Comparison of ENCODE assay signal across 21 mouse cellular contexts in the genomic region with DNA sequence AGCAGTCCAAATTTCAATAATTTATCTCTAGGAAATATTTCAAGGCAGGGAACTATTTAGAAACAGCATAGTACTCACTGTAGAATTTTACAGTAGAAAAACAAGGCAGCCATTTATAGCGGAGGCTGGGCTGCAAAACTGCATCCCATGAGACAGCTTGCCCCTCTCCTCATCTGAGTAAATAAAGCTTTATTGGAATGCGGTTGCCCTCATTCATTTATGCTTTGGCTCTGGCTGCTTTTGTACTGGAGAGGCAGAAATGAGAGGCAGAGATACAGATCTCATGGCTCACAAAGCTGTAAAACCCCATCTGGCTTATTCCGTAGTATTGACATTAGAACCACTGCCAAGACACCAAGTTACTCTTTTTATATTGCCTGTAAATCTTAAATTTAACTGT.
DNase-seq lines count a peak whose midpoint lies in the region; ATAC-seq and TF ChIP-seq lines count a peak whose summit lies in the region.
"Had no signal": no experiment of that assay in that cellular context is flagged by ENCODE, and none has a peak within 500 bp of the region (broad histone marks: within the 10 kb centered on the region; RNA-seq: fewer than 3 reads in every experiment).

No protein-coding gene starts in this region.

- no peak overlapping the region for H3K4me3 ChIP-seq in forebrain, embryonic 15.5 days
- no peak overlapping the region for H3K4me3 ChIP-seq in forebrain, embryonic 12.5 days (replicated peaks)
- no peak overlapping the region for H3K4me3 ChIP-seq in kidney, postnatal 0 days (replicated peaks; ENCODE audit: low read depth, low read length)
- H3K4me3 ChIP-seq: erythroblast, embryonic 14.5 days; hindbrain, embryonic 12.5 days; megakaryocyte, embryonic 14.5 days had no signal

- 47% methylated on average over 3 of the region's 3 CpGs for WGBS in forebrain, embryonic 15.5 days
- 81% methylated on average over 3 of the region's 3 CpGs for WGBS in forebrain, embryonic 12.5 days
- 37% methylated on average over 3 of the region's 3 CpGs for WGBS in kidney, postnatal 0 days

- no peak overlapping the region for H3K9ac ChIP-seq in forebrain, embryonic 15.5 days (replicated peaks)
- no peak overlapping the region for H3K9ac ChIP-seq in forebrain, embryonic 12.5 days
- no peak overlapping the region for H3K9ac ChIP-seq in kidney, postnatal 0 days (ENCODE audit: low read depth, low read length)
- H3K9ac ChIP-seq: hindbrain, embryonic 12.5 days; liver, embryonic 14.5 days had no signal

- H3K36me3 ChIP-seq in forebrain, embryonic 15.5 days = no peaks in the 10 kb centered on the region
- H3K36me3 ChIP-seq in forebrain, embryonic 12.5 days (replicated peaks) = no peaks in the 10 kb centered on the region
- no peaks in the 10 kb centered on the region for H3K36me3 ChIP-seq in kidney, postnatal 0 days (ENCODE audit: insufficient read depth, low read length)
- H3K36me3 ChIP-seq: hindbrain, embryonic 12.5 days had no signal

- TF ChIP-seq POLR2A in brain, embryonic 14.5 days (IDR thresholded peaks at IDR 0.05; ENCODE audit: borderline replicate concordance, extremely low read depth, insufficient read depth, insufficient read length, poor library complexity, severe bottlenecking) = no peak

- H3K27ac ChIP-seq in forebrain, embryonic 15.5 days (replicated peaks) = no peak overlapping the region
- H3K27ac ChIP-seq in forebrain, embryonic 12.5 days = no peak overlapping the region
- no peak overlapping the region for H3K27ac ChIP-seq in kidney, postnatal 0 days
- H3K27ac ChIP-seq: hindbrain, embryonic 12.5 days; liver, embryonic 14.5 days had no signal

- peak; percentile 72 for ATAC-seq in forebrain, embryonic 15.5 days (replicated peaks)
- ATAC-seq in forebrain, embryonic 12.5 days (ENCODE audit: low FRiP score) = no peak
- ATAC-seq in kidney, postnatal 0 days (replicated peaks; ENCODE audit: low FRiP score, low read depth) = no peak; the same call in 1 of the 2 replicates

- peak; percentile 84 for DNase-seq in kidney, postnatal 0 days (ENCODE audit: low spot score)
- DNase-seq in kidney, postnatal 14 days = no peak
- peak; percentile 60 for DNase-seq in brain, embryonic 14.5 days (ENCODE audit: low read depth)
- DNase-seq in gonadal fat pad, adult 2 months (ENCODE audit: low read depth) = peak; percentile 17
- DNase-seq in thymus, adult 18-20 months = no peak
- no peak for DNase-seq in urinary bladder, postnatal 14 days (ENCODE audit: low spot score)
- DNase-seq: adrenal gland, adult 2 months; cerebellum, adult 11 months; cerebellum, postnatal 36 days; heart, adult 18-20 months; kidney, adult 18-20 months; layer of hippocampus, postnatal 36 days; lung, postnatal 10 days; right cerebral cortex, adult 18-20 months; thymus, postnatal 14 days had no signal

- no peaks in the 10 kb centered on the region for H3K4me1 ChIP-seq in forebrain, embryonic 15.5 days
- no peaks in the 10 kb centered on the region; the same call in 1 of the 2 replicates for H3K4me1 ChIP-seq in forebrain, embryonic 12.5 days
- H3K4me1 ChIP-seq in kidney, postnatal 0 days (replicated peaks; ENCODE audit: insufficient read depth, low read length) = peaks cover 10% of the 10 kb centered on the region
- H3K4me1 ChIP-seq: hindbrain, embryonic 12.5 days; megakaryocyte, embryonic 14.5 days had no signal

- H3K9me3 ChIP-seq in forebrain, embryonic 15.5 days = no peaks in the 10 kb centered on the region
- no peaks in the 10 kb centered on the region for H3K9me3 ChIP-seq in forebrain, embryonic 12.5 days
- no peaks in the 10 kb centered on the region for H3K9me3 ChIP-seq in kidney, postnatal 0 days (replicated peaks; ENCODE audit: low read length)
- H3K9me3 ChIP-seq: hindbrain, embryonic 12.5 days; megakaryocyte, embryonic 14.5 days had no signal

- H3K27me3 ChIP-seq in forebrain, embryonic 15.5 days = no peaks in the 10 kb centered on the region
- no peaks in the 10 kb centered on the region for H3K27me3 ChIP-seq in forebrain, embryonic 12.5 days
- no peaks in the 10 kb centered on the region for H3K27me3 ChIP-seq in kidney, postnatal 0 days (ENCODE audit: insufficient read depth, low read length)
- H3K27me3 ChIP-seq: hindbrain, embryonic 12.5 days; megakaryocyte, embryonic 14.5 days had no signal

- H3K4me2 ChIP-seq in forebrain, embryonic 15.5 days (replicated peaks) = no peak overlapping the region
- no peak overlapping the region for H3K4me2 ChIP-seq in forebrain, embryonic 12.5 days
- no peak overlapping the region for H3K4me2 ChIP-seq in kidney, postnatal 0 days (ENCODE audit: low read length)
- H3K4me2 ChIP-seq: hindbrain, embryonic 12.5 days had no signal

- no peak for TF ChIP-seq CTCF in kidney, postnatal 0 days (IDR thresholded peaks at IDR 0.05; ENCODE audit: low read depth)
- no peak for TF ChIP-seq CTCF in brain, embryonic 14.5 days (IDR thresholded peaks at IDR 0.05; ENCODE audit: borderline replicate concordance, extremely low read depth, insufficient read depth, insufficient read length)

Comparison
In these comparisons a context has a peak if more than half of its experiments do, and no peak if none do; other contexts are left out.
1. DNase-seq: peak in kidney, postnatal 0 days (single experiment), brain, embryonic 14.5 days (single experiment) and gonadal fat pad, adult 2 months (single experiment); none in kidney, postnatal 14 days (single experiment), thymus, adult 18-20 months (0 of 2) and urinary bladder, postnatal 14 days (single experiment).